Mouse (Mus musculus) neural tube, embryonic 14.5 days (tissue): Measurements from ENCODE around the gene Cat. TPM values are rescaled to one million over a fixed set of nuclear protein-coding genes. Genes with fewer than 3 reads are reported as not detected.

ENCODE experiments used
- ATAC-seq: fragments of 200-750 bp; cut with Nextera tagmentation; 2 replicates; pipeline ENCODE4 v1.8.0; 2017; ENCODE audit warnings: low read depth, mild to moderate bottlenecking, moderate TSS enrichment, moderate library complexity
- H3K27ac ChIP-seq: fragments of 300-500 bp; sonication (generic); 2 replicates; pipeline ENCODE4 v1.5.1; 2014; ENCODE audit warnings: low read depth, mild to moderate bottlenecking, control low read depth, low read length, moderate library complexity, mixed read lengths
- H3K27me3 ChIP-seq: fragments of 300-500 bp; sonication (generic); 2 replicates; pipeline ENCODE4 v1.6.1; 2014; ENCODE audit warnings: low read length; ENCODE audit not compliant: control insufficient read depth, insufficient read depth
- H3K36me3 ChIP-seq: fragments of 300-500 bp; sonication (generic); 2 replicates; pipeline ENCODE4 v1.6.1; 2014; ENCODE audit warnings: low read length, mixed read lengths; ENCODE audit not compliant: control insufficient read depth, insufficient read depth
- H3K4me1 ChIP-seq: fragments of 300-500 bp; sonication (generic); 2 replicates; pipeline ENCODE4 v1.6.1; 2014; ENCODE audit warnings: low read length; ENCODE audit not compliant: control insufficient read depth, insufficient read depth
- H3K4me2 ChIP-seq: fragments of 300-500 bp; sonication (generic); 2 replicates; pipeline ENCODE4 v1.6.1; 2014; ENCODE audit warnings: mild to moderate bottlenecking, low read depth, low read length, control low read depth
- H3K4me3 ChIP-seq: fragments of 300-500 bp; sonication (generic); 2 replicates; pipeline ENCODE4 v1.5.1; 2014; ENCODE audit warnings: low read depth, low read length, control low read depth, mixed read lengths
- H3K9ac ChIP-seq: fragments of 300-500 bp; sonication (generic); replicated peaks from 2 replicates; pipeline ENCODE4 v1.6.1; 2014; ENCODE audit warnings: low read depth, mild to moderate bottlenecking, control low read depth, low read length, mixed read lengths
- H3K9me3 ChIP-seq: fragments of 300-500 bp; sonication (generic); 2 replicates; pipeline ENCODE4 v1.6.1; 2016; ENCODE audit warnings: low read length; ENCODE audit not compliant: control insufficient read depth
- WGBS: fragments of 180-500 bp; shearing (Covaris S2); extraction: QIAGEN DNeasy Blood & Tissue Kit; methylation state at CpG from one replicate; pipeline ENCODE4 v1.1.7; 2014; 5-methylcytosine and 5-hydroxymethylcytosine counted together
- polyA plus RNA-seq: library from polyadenylated mRNA; unstranded; fragments of >200 nt; fragmentation: Nextera tagmentation; extraction: Ambion mirVana; gene quantifications from 2 replicates; pipeline ENCODE4 v1.2.1, GENCODE M21; 2014

Cat gene
- polyA plus RNA-seq, 1 experiment from 2014 or later: 104 TPM

DNA sequence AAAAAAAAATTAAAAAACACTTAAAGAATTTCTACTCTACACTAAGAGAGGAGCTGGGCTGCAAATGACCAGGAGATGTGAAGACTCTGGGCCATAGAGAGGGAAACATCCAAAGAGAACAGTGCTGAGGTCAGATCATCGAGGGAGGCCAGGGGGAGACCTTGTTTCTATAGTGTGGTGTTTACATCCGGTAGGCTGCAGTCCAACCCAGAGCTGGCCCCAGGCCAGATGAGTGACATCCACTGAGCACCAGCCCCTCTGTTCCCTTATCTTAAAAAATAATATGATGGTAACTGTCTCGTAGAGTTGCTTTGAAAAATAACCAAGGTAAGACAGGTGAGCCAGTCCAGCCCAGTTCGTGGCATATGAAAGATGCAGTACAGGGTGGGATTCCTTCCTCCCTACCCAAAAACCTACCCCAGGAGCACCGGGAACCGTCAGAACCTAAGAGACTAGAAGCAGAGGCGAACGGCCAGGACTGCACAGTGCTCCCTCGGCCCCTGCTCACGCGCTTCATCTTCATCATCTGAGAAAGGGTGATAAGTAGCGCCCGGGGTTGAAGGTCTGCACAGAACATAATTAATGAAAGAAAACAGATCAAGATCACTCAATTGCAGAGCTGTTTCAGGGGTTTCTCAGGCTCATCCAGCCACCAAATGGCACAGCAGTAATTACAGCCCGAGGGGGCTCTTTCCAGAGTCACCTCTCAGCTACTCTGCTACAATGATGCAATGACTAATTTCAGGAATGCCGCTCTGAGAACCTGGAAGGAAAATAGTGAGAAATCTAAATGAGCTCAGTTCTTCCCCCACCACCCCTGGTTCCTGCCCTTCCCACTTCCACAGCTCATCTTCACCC lies 64.1 kb downstream of the Cat start:
- WGBS: 55% methylated on average over 15 of the region's 15 CpGs
- no peaks in the 10 kb centered on the region for H3K9me3 ChIP-seq
- no peak for ATAC-seq
- no peak overlapping the region for H3K9ac ChIP-seq
- H3K27ac ChIP-seq: no peak overlapping the region
- no peaks in the 10 kb centered on the region for H3K27me3 ChIP-seq
- no peak overlapping the region for H3K4me3 ChIP-seq
- H3K36me3 ChIP-seq: no peaks in the 10 kb centered on the region
- H3K4me1 ChIP-seq: no peaks in the 10 kb centered on the region
- H3K4me2 ChIP-seq: no peak overlapping the region

- H3K36me3 ChIP-seq: no peaks in the 10 kb centered on the region
- no peak overlapping the region for H3K9ac ChIP-seq
- no peak overlapping the region for H3K4me2 ChIP-seq
- WGBS: 89% methylated on average over 3 of the region's 3 CpGs
- no peak overlapping the region for H3K4me3 ChIP-seq
- H3K9me3 ChIP-seq: no peaks in the 10 kb centered on the region
- ATAC-seq: no peak
- H3K27ac ChIP-seq: no peak overlapping the region
- H3K4me1 ChIP-seq: no peaks in the 10 kb centered on the region
- no peaks in the 10 kb centered on the region for H3K27me3 ChIP-seq
These were observed 69.2 kb downstream of the Cat start for GRCm38 (mm10) chr2:103415774-103416173.

DNA sequence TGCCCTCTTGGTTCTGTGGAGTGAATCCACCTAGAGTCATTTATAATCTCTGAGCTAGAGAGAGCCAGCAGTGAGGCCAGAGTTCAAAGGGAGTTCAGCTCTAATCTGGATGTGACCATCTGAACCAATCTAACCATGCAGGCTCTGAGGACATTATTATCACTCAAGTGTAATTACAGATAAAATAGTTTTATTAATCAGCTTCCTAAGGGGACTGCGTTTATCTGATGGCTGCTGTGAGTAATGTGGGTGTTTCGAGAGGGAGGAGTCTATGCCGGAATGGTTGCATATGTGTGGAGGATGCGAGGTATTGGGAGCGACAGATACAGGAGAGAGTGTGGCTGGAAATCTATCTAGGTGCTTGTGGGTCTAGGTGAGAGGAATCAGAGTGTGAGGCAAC lies 71.6 kb downstream of the Cat start:
- no peaks in the 10 kb centered on the region for H3K36me3 ChIP-seq
- no peak overlapping the region for H3K4me3 ChIP-seq
- H3K9ac ChIP-seq: no peak overlapping the region
- no peak for ATAC-seq
- 73% methylated on average over 5 of the region's 5 CpGs for WGBS
- no peaks in the 10 kb centered on the region for H3K4me1 ChIP-seq
- H3K4me2 ChIP-seq: no peak overlapping the region
- no peaks in the 10 kb centered on the region for H3K9me3 ChIP-seq
- H3K27me3 ChIP-seq: no peaks in the 10 kb centered on the region
- no peak overlapping the region for H3K27ac ChIP-seq

- no peaks in the 10 kb centered on the region for H3K27me3 ChIP-seq
- ATAC-seq: no peak
- WGBS: 90% methylated on average over 3 of the region's 3 CpGs
These were observed 73.1 kb downstream of the Cat start for GRCm38 (mm10) chr2:103411816-103412215.

GRCm38 (mm10) chr2:103411348-103411747 lies 73.6 kb downstream of the Cat start, which contains the start of gene Elf5:
Gene Elf5, plus strand, starts transcription at chr2:103411688.
- no peak within 1 kb of the TSS for H3K4me2 ChIP-seq
- no peaks in the 10 kb centered on the region for H3K36me3 ChIP-seq
- no peaks in the 10 kb centered on the region for H3K9me3 ChIP-seq
- H3K9ac ChIP-seq: no peak within 1 kb of the TSS
- H3K4me3 ChIP-seq: no peak within 1 kb of the TSS
- 83% methylated on average over 6 of the region's 6 CpGs for WGBS
- no peak within 1 kb of the TSS for H3K27ac ChIP-seq
- no peaks in the 10 kb centered on the region for H3K4me1 ChIP-seq
- ATAC-seq: no peak
- H3K27me3 ChIP-seq: no peaks in the 10 kb centered on the region

More at GRCm38 (mm10) chr2:103411816-103412215, 73.1 kb downstream of the Cat start:
- no peaks in the 10 kb centered on the region for H3K4me1 ChIP-seq
- no peaks in the 10 kb centered on the region for H3K36me3 ChIP-seq
- no peak overlapping the region for H3K4me3 ChIP-seq
- H3K27ac ChIP-seq: no peak overlapping the region
- H3K4me2 ChIP-seq: no peak overlapping the region
- H3K9me3 ChIP-seq: no peaks in the 10 kb centered on the region
- H3K9ac ChIP-seq: no peak overlapping the region

GRCm38 (mm10) chr2:103406239-103406638 lies 78.7 kb downstream of the Cat start:
- 66% methylated on average over 3 of the region's 3 CpGs for WGBS
- H3K4me2 ChIP-seq: no peak overlapping the region

More at GRCm38 (mm10) chr2:103406239-103406638, 78.7 kb downstream of the Cat start:
- no peak overlapping the region for H3K9ac ChIP-seq
- H3K27ac ChIP-seq: no peak overlapping the region
- H3K36me3 ChIP-seq: no peaks in the 10 kb centered on the region
- no peak for ATAC-seq
- H3K27me3 ChIP-seq: no peaks in the 10 kb centered on the region
- no peaks in the 10 kb centered on the region for H3K9me3 ChIP-seq
- H3K4me3 ChIP-seq: no peak overlapping the region
- no peaks in the 10 kb centered on the region for H3K4me1 ChIP-seq

Other genes starting within 250 kb of the Cat start
- not detected in 2 replicates for gene Ehf, start 181.9 kb downstream of the Cat start, polyA plus RNA-seq
- not detected in 2 replicates for gene Elf5, start 73.5 kb downstream of the Cat start, polyA plus RNA-seq
- 7.8 and 10.3 TPM in 2 replicates for gene Abtb2, start 81.2 kb upstream of the Cat start, polyA plus RNA-seq